Mouse (Mus musculus) neural tube, embryonic 13.5 days (tissue): ENCODE data around the gene Wsb1. TPM values are rescaled to one million over a fixed set of nuclear protein-coding genes. Genes with fewer than 3 reads are reported as not detected.
A peak's percentile ranks its signal among the peaks of the same experiment; 100 is the strongest.

ENCODE experiments used
- ATAC-seq: fragments of 200-750 bp; cut with Nextera tagmentation; 2 replicates; pipeline ENCODE4 v1.8.0; 2017; ENCODE audit warnings: low read depth, mild to moderate bottlenecking, moderate TSS enrichment, moderate library complexity
- H3K27ac ChIP-seq: fragments of 300-500 bp; sonication (generic); replicated peaks from 2 replicates; pipeline ENCODE4 v1.5.1; 2015; ENCODE audit warnings: moderate library complexity, mild to moderate bottlenecking, inconsistent platforms
- H3K27me3 ChIP-seq: fragments of 300-500 bp; sonication (generic); 2 replicates; pipeline ENCODE4 v1.6.1; 2015; ENCODE audit warnings: mild to moderate bottlenecking, inconsistent platforms
- H3K36me3 ChIP-seq: fragments of 300-500 bp; sonication (generic); 2 replicates; pipeline ENCODE4 v1.6.1; 2015; ENCODE audit warnings: mild to moderate bottlenecking, inconsistent platforms
- H3K4me1 ChIP-seq: fragments of 300-500 bp; sonication (generic); replicated peaks from 2 replicates; pipeline ENCODE4 v1.6.1; 2015; ENCODE audit warnings: inconsistent platforms
- H3K4me2 ChIP-seq: fragments of 300-500 bp; sonication (generic); 2 replicates; pipeline ENCODE4 v1.6.1; 2015; ENCODE audit warnings: inconsistent platforms, mild to moderate bottlenecking, moderate library complexity
- H3K4me3 ChIP-seq: fragments of 300-500 bp; sonication (generic); 2 replicates; pipeline ENCODE4 v1.5.1; 2015; ENCODE audit warnings: mild to moderate bottlenecking, inconsistent platforms
- H3K9ac ChIP-seq: fragments of 300-500 bp; sonication (generic); 2 replicates; pipeline ENCODE4 v1.6.1; 2015; ENCODE audit warnings: moderate library complexity, mild to moderate bottlenecking, inconsistent platforms
- H3K9me3 ChIP-seq: fragments of 300-500 bp; sonication (generic); 2 replicates; pipeline ENCODE4 v1.6.1; 2016; ENCODE audit warnings: inconsistent platforms
- WGBS: fragments of 180-500 bp; shearing (Covaris S2); methylation state at CpG from one replicate; pipeline ENCODE4 v1.1.7; 2015; 5-methylcytosine and 5-hydroxymethylcytosine counted together
- polyA plus RNA-seq: library from polyadenylated mRNA; unstranded; fragments of >200 nt; fragmentation: Nextera tagmentation; extraction: Ambion mirVana; gene quantifications from 2 replicates; pipeline ENCODE4 v1.2.1, GENCODE M21; 2015

Gene Wsb1
- polyA plus RNA-seq, 1 experiment from 2014 or later: 492 TPM

GRCm38 (mm10) chr11:79225371-79226155 lies 28.9 kb downstream of the Wsb1 start:
- no peak overlapping the region for H3K4me3 ChIP-seq
- WGBS: 63% methylated on average over 8 of the region's 8 CpGs
- no peak overlapping the region for H3K27ac ChIP-seq
- H3K9me3 ChIP-seq: no peaks in the 10 kb centered on the region
- no peaks in the 10 kb centered on the region for H3K27me3 ChIP-seq
- no peak overlapping the region for H3K4me2 ChIP-seq
- no peak overlapping the region for H3K9ac ChIP-seq
- no peaks in the 10 kb centered on the region for H3K36me3 ChIP-seq
- ATAC-seq: no peak
- peaks cover 21% of the 10 kb centered on the region for H3K4me1 ChIP-seq

GRCm38 (mm10) chr11:79224562-79225280 lies 29.8 kb downstream of the Wsb1 start:
- Histone ChIP-seq H3K4me1 (peaks cover 16% of the 10 kb centered on the region), H3K9me3 (no peaks in the 10 kb centered on the region), H3K36me3 (no peaks in the 10 kb centered on the region), H3K27ac (peak overlapping the region; percentile 24; the same call in 1 of the 2 replicates), H3K9ac (no peak overlapping the region), H3K27me3 (no peaks in the 10 kb centered on the region), H3K4me3 (no peak overlapping the region), H3K4me2 (peak overlapping the region; percentile 20; the same call in 1 of the 2 replicates)
- 42% methylated on average over 18 of the region's 18 CpGs for WGBS
- ATAC-seq: peak; percentile 43; the same call in 1 of the 2 replicates

- WGBS: 92% methylated on average over 6 of the region's 6 CpGs
- peaks cover 6% of the 10 kb centered on the region for H3K4me1 ChIP-seq
- no peak for ATAC-seq
- H3K9me3 ChIP-seq: no peaks in the 10 kb centered on the region
- H3K4me2 ChIP-seq: no peak overlapping the region
- no peaks in the 10 kb centered on the region for H3K27me3 ChIP-seq
- no peak overlapping the region for H3K9ac ChIP-seq
- no peaks in the 10 kb centered on the region for H3K36me3 ChIP-seq
- no peak overlapping the region for H3K27ac ChIP-seq
- no peak overlapping the region for H3K4me3 ChIP-seq
Observed at GRCm38 (mm10) chr11:79223420-79223819, 31.1 kb downstream of the Wsb1 start.

- H3K9ac ChIP-seq: no peak overlapping the region
- ATAC-seq: no peak
- 88% methylated on average over 6 of the region's 6 CpGs for WGBS
- H3K27me3 ChIP-seq: no peaks in the 10 kb centered on the region
- H3K9me3 ChIP-seq: no peaks in the 10 kb centered on the region
- peaks cover 6% of the 10 kb centered on the region for H3K4me1 ChIP-seq
- H3K27ac ChIP-seq: no peak overlapping the region
- H3K4me2 ChIP-seq: no peak overlapping the region
- H3K4me3 ChIP-seq: no peak overlapping the region
- H3K36me3 ChIP-seq: no peaks in the 10 kb centered on the region
Observed at GRCm38 (mm10) chr11:79222661-79223060, 31.8 kb downstream of the Wsb1 start.

- H3K9ac ChIP-seq: no peak overlapping the region
- H3K27ac ChIP-seq: no peak overlapping the region
- ATAC-seq: no peak
- H3K36me3 ChIP-seq: no peaks in the 10 kb centered on the region
- peaks cover 6% of the 10 kb centered on the region for H3K4me1 ChIP-seq
- no peak overlapping the region for H3K4me3 ChIP-seq
- H3K9me3 ChIP-seq: no peaks in the 10 kb centered on the region
- no peaks in the 10 kb centered on the region for H3K27me3 ChIP-seq
- no peak overlapping the region for H3K4me2 ChIP-seq
- WGBS: 76% methylated on average over 5 of the region's 5 CpGs
Observed at GRCm38 (mm10) chr11:79221641-79222040, 32.8 kb downstream of the Wsb1 start.

- H3K9me3 ChIP-seq: no peaks in the 10 kb centered on the region
- H3K4me3 ChIP-seq: no peak overlapping the region
- 79% methylated on average over 8 of the region's 8 CpGs for WGBS
- H3K4me1 ChIP-seq: no peaks in the 10 kb centered on the region
- no peak overlapping the region for H3K27ac ChIP-seq
- no peak overlapping the region for H3K9ac ChIP-seq
- no peaks in the 10 kb centered on the region for H3K27me3 ChIP-seq
- no peak for ATAC-seq
- H3K36me3 ChIP-seq: no peaks in the 10 kb centered on the region
- H3K4me2 ChIP-seq: no peak overlapping the region
Observed at GRCm38 (mm10) chr11:79218936-79219626, 35.4 kb downstream of the Wsb1 start.

GRCm38 (mm10) chr11:79218061-79218460 lies 36.4 kb downstream of the Wsb1 start:
- 100% methylated on average over 1 of the region's 1 CpGs for WGBS
- Histone ChIP-seq H3K27me3 (no peaks in the 10 kb centered on the region), H3K4me2 (no peak overlapping the region), H3K27ac (no peak overlapping the region), H3K36me3 (no peaks in the 10 kb centered on the region), H3K4me1 (no peaks in the 10 kb centered on the region), H3K9ac (no peak overlapping the region), H3K4me3 (no peak overlapping the region), H3K9me3 (no peaks in the 10 kb centered on the region)
- no peak for ATAC-seq

- Histone ChIP-seq H3K9me3 (no peaks in the 10 kb centered on the region), H3K4me3 (no peak overlapping the region), H3K9ac (no peak overlapping the region), H3K27ac (no peak overlapping the region), H3K4me1 (no peaks in the 10 kb centered on the region), H3K4me2 (no peak overlapping the region), H3K27me3 (no peaks in the 10 kb centered on the region), H3K36me3 (no peaks in the 10 kb centered on the region)
- ATAC-seq: no peak
- 63% methylated on average over 6 of the region's 6 CpGs for WGBS
Observed at GRCm38 (mm10) chr11:79217133-79217532, 37.3 kb downstream of the Wsb1 start.

GRCm38 (mm10) chr11:79215539-79215938 lies 38.9 kb downstream of the Wsb1 start:
- H3K4me1 ChIP-seq: no peaks in the 10 kb centered on the region
- H3K4me3 ChIP-seq: no peak overlapping the region
- WGBS: 81% methylated on average over 2 of the region's 2 CpGs
- no peak overlapping the region for H3K4me2 ChIP-seq
- no peak overlapping the region for H3K9ac ChIP-seq
- ATAC-seq: no peak
- no peak overlapping the region for H3K27ac ChIP-seq
- no peaks in the 10 kb centered on the region for H3K27me3 ChIP-seq
- no peaks in the 10 kb centered on the region for H3K9me3 ChIP-seq
- H3K36me3 ChIP-seq: no peaks in the 10 kb centered on the region

GRCm38 (mm10) chr11:79214015-79214418 lies 40.5 kb downstream of the Wsb1 start:
- Histone ChIP-seq H3K27ac (no peak overlapping the region), H3K27me3 (no peaks in the 10 kb centered on the region), H3K9ac (no peak overlapping the region), H3K4me3 (no peak overlapping the region), H3K9me3 (no peaks in the 10 kb centered on the region), H3K4me1 (no peaks in the 10 kb centered on the region), H3K4me2 (no peak overlapping the region), H3K36me3 (no peaks in the 10 kb centered on the region)
- ATAC-seq: peak; percentile 61
- WGBS: 13% methylated on average over 14 of the region's 14 CpGs

- H3K9ac ChIP-seq: no peak overlapping the region
- H3K4me2 ChIP-seq: no peak overlapping the region
- WGBS: 89% methylated on average over 5 of the region's 5 CpGs
- no peaks in the 10 kb centered on the region for H3K9me3 ChIP-seq
- no peaks in the 10 kb centered on the region for H3K4me1 ChIP-seq
- H3K36me3 ChIP-seq: no peaks in the 10 kb centered on the region
- ATAC-seq: no peak
- H3K4me3 ChIP-seq: no peak overlapping the region
- H3K27me3 ChIP-seq: no peaks in the 10 kb centered on the region
- no peak overlapping the region for H3K27ac ChIP-seq
Observed at GRCm38 (mm10) chr11:79209882-79210471, 44.5 kb downstream of the Wsb1 start.

GRCm38 (mm10) chr11:79209113-79209512 lies 45.4 kb downstream of the Wsb1 start:
- Histone ChIP-seq H3K4me2 (no peak overlapping the region), H3K27ac (no peak overlapping the region), H3K4me3 (no peak overlapping the region), H3K9me3 (no peaks in the 10 kb centered on the region), H3K36me3 (no peaks in the 10 kb centered on the region), H3K27me3 (no peaks in the 10 kb centered on the region), H3K9ac (no peak overlapping the region), H3K4me1 (no peaks in the 10 kb centered on the region)
- WGBS: 66% methylated on average over 5 of the region's 5 CpGs
- no peak for ATAC-seq
